In genomic region chr10:116123808-116124207, GRCm38 (mm10) we compare ENCODE assay signal across 46 mouse cellular contexts. TPM values are rescaled to one million over a fixed set of nuclear protein-coding genes. Genes with fewer than 3 reads are reported as not detected.
"Had no signal": no experiment of that assay in that cellular context is flagged by ENCODE, and none has a peak within 500 bp of the region (broad histone marks: within the 10 kb centered on the region; RNA-seq: fewer than 3 reads in every experiment).

No protein-coding gene starts in this region.

- H3K4me3 ChIP-seq: left cerebral cortex, adult 2 months; limb, embryonic 10.5 days; limb, embryonic 12.5 days; limb, embryonic 13.5 days; limb, embryonic 15.5 days; liver, embryonic 12.5 days; liver, embryonic 13.5 days; liver, embryonic 15.5 days; lung, embryonic 15.5 days; megakaryocyte, embryonic 14.5 days; midbrain, embryonic 10.5 days; midbrain, embryonic 12.5 days; midbrain, embryonic 13.5 days; midbrain, embryonic 15.5 days; myocyte had no signal

- H3K27me3 ChIP-seq: limb, embryonic 12.5 days; limb, embryonic 13.5 days; limb, embryonic 15.5 days; liver, embryonic 12.5 days; liver, embryonic 13.5 days; liver, embryonic 15.5 days; lung, embryonic 15.5 days; megakaryocyte, embryonic 14.5 days; midbrain, embryonic 12.5 days; midbrain, embryonic 13.5 days; midbrain, embryonic 15.5 days had no signal

- DNase-seq: left cerebral cortex, postnatal 4 days; liver; liver, embryonic 13.5 days; liver, postnatal 0 days; lung, adult 18-20 months; lung, adult 2 months; lung, embryonic 14.5 days; lung, postnatal 10 days; lung, postnatal 14 days; lung, postnatal 36 days; lung, postnatal 4 days; midbrain, embryonic 14.5 days had no signal

- ATAC-seq: liver, embryonic 12.5 days; liver, postnatal 0 days; lung, postnatal 0 days; midbrain, embryonic 13.5 days; midbrain, embryonic 15.5 days; midbrain, embryonic 16.5 days had no signal

- H3K9ac ChIP-seq: limb, embryonic 12.5 days; limb, embryonic 13.5 days; limb, embryonic 15.5 days; liver, embryonic 12.5 days; liver, embryonic 13.5 days; liver, embryonic 14.5 days; liver, embryonic 15.5 days; liver, postnatal 0 days; lung, embryonic 14.5 days; lung, embryonic 15.5 days; midbrain, embryonic 12.5 days; midbrain, embryonic 13.5 days; midbrain, embryonic 15.5 days had no signal

- H3K36me3 ChIP-seq: limb, embryonic 10.5 days; limb, embryonic 12.5 days; limb, embryonic 13.5 days; limb, embryonic 15.5 days; liver, embryonic 12.5 days; liver, embryonic 13.5 days; liver, embryonic 15.5 days; lung, embryonic 15.5 days; midbrain, embryonic 10.5 days; midbrain, embryonic 12.5 days; midbrain, embryonic 13.5 days; midbrain, embryonic 15.5 days had no signal

- H3K4me1 ChIP-seq: limb, embryonic 10.5 days; limb, embryonic 15.5 days; liver, embryonic 12.5 days; liver, embryonic 13.5 days; liver, embryonic 15.5 days; lung, embryonic 15.5 days; megakaryocyte, embryonic 14.5 days; midbrain, embryonic 10.5 days; midbrain, embryonic 12.5 days; midbrain, embryonic 13.5 days; midbrain, embryonic 15.5 days had no signal

- H3K4me2 ChIP-seq: limb, embryonic 12.5 days; limb, embryonic 13.5 days; limb, embryonic 15.5 days; liver, embryonic 11.5 days; liver, embryonic 12.5 days; liver, embryonic 13.5 days; liver, embryonic 15.5 days; lung, embryonic 14.5 days; lung, embryonic 15.5 days; midbrain, embryonic 11.5 days; midbrain, embryonic 12.5 days; midbrain, embryonic 13.5 days; midbrain, embryonic 15.5 days had no signal

- H3K9me3 ChIP-seq: limb, embryonic 10.5 days; limb, embryonic 12.5 days; limb, embryonic 13.5 days; limb, embryonic 15.5 days; liver, embryonic 12.5 days; liver, embryonic 13.5 days; liver, embryonic 15.5 days; lung, embryonic 15.5 days; midbrain, embryonic 10.5 days; midbrain, embryonic 12.5 days; midbrain, embryonic 13.5 days; midbrain, embryonic 15.5 days had no signal

- H3K27ac ChIP-seq: left cerebral cortex, adult 2 months; limb, embryonic 10.5 days; limb, embryonic 12.5 days; limb, embryonic 13.5 days; limb, embryonic 15.5 days; liver, embryonic 12.5 days; liver, embryonic 13.5 days; liver, embryonic 14.5 days; liver, embryonic 15.5 days; lung, embryonic 15.5 days; macrophage; midbrain, embryonic 10.5 days; midbrain, embryonic 12.5 days; midbrain, embryonic 13.5 days; midbrain, embryonic 15.5 days had no signal

RNA-seq across cellular contexts. Expression of gene 4933416C03Rik, which starts 10.1 kb away (rescaled TPM):
- total RNA-seq: left cerebral cortex, adult 18-20 months; left cerebral cortex, adult 2 months; left cerebral cortex, adult 8-10 months; left cerebral cortex, postnatal 10 days; left cerebral cortex, postnatal 14 days; left cerebral cortex, postnatal 25 days; left cerebral cortex, postnatal 36 days; left cerebral cortex, postnatal 4 days; liver, adult 2 months; megakaryocyte progenitor cell, adult 5-6 weeks; megakaryocyte, adult 5-6 weeks; megakaryocyte-erythroid progenitor cell, adult 5-6 weeks had no signal
- polyA plus RNA-seq: limb, embryonic 10.5 days; limb, embryonic 11.5 days; limb, embryonic 12.5 days; limb, embryonic 13.5 days; limb, embryonic 14.5 days; limb, embryonic 15.5 days; liver, adult 2 months; liver, embryonic 11.5 days; liver, embryonic 12.5 days; liver, embryonic 13.5 days; liver, embryonic 14.5 days; liver, embryonic 15.5 days; liver, embryonic 16.5 days; liver, postnatal 0 days; lung, adult 2 months; lung, embryonic 14.5 days; lung, embryonic 15.5 days; lung, embryonic 16.5 days; lung, postnatal 0 days; macrophage; midbrain, embryonic 10.5 days; midbrain, embryonic 12.5 days; midbrain, embryonic 13.5 days; midbrain, embryonic 14.5 days; myocyte had no signal
